Mouse (Mus musculus): ENCODE measurements around the gene Fndc3b. TPM values are rescaled to one million over a fixed set of nuclear protein-coding genes. Genes with fewer than 3 reads are reported as not detected.

Gene Fndc3b
- polyA plus RNA-seq, 1 experiment from 2014 or later = 10.5 TPM

- H3K4me3 ChIP-seq (ENCODE audit: low read depth, low read length) = no peak overlapping the region
- WGBS = 45% methylated on average over 7 of the region's 7 CpGs
- no peaks in the 10 kb centered on the region for H3K36me3 ChIP-seq (replicated peaks; ENCODE audit: control insufficient read depth, insufficient read depth, low read depth, low read length)
- peak; percentile 48 for DNase-seq (ENCODE audit: low spot score)
- no peak overlapping the region for H3K27ac ChIP-seq (replicated peaks; ENCODE audit: low read depth, low read length)
- no peak overlapping the region for H3K9ac ChIP-seq (replicated peaks; ENCODE audit: low read length)
- H3K4me2 ChIP-seq (ENCODE audit: low read depth, low read length) = no peak overlapping the region
- no peaks in the 10 kb centered on the region for H3K4me1 ChIP-seq (ENCODE audit: control insufficient read depth, insufficient read depth, low read length)
- H3K27me3 ChIP-seq (ENCODE audit: control insufficient read depth, insufficient read depth, low read length) = no peaks in the 10 kb centered on the region
- no peak for ATAC-seq (replicated peaks; ENCODE audit: insufficient number of reproducible peaks, low FRiP score, low TSS enrichment, low read depth)
- H3K9me3 ChIP-seq (replicated peaks; ENCODE audit: control insufficient read depth, low read length) = no peaks in the 10 kb centered on the region
These were observed 131.1 kb downstream of the Fndc3b start for GRCm38 (mm10) chr3:27579894-27580613.

GRCm38 (mm10) chr3:27579229-27579628 lies 131.9 kb downstream of the Fndc3b start:
- Histone ChIP-seq H3K27ac (replicated peaks; ENCODE audit: low read depth, low read length) (no peak overlapping the region), H3K4me3 (ENCODE audit: low read depth, low read length) (no peak overlapping the region), H3K9me3 (replicated peaks; ENCODE audit: control insufficient read depth, low read length) (no peaks in the 10 kb centered on the region), H3K4me1 (ENCODE audit: control insufficient read depth, insufficient read depth, low read length) (no peaks in the 10 kb centered on the region), H3K36me3 (replicated peaks; ENCODE audit: control insufficient read depth, insufficient read depth, low read depth, low read length) (no peaks in the 10 kb centered on the region), H3K27me3 (ENCODE audit: control insufficient read depth, insufficient read depth, low read length) (no peaks in the 10 kb centered on the region), H3K4me2 (ENCODE audit: low read depth, low read length) (no peak overlapping the region), H3K9ac (replicated peaks; ENCODE audit: low read length) (no peak overlapping the region)
- no peak for ATAC-seq (replicated peaks; ENCODE audit: insufficient number of reproducible peaks, low FRiP score, low TSS enrichment, low read depth)
- DNase-seq (ENCODE audit: low spot score) = no peak
- WGBS = 60% methylated on average over 8 of the region's 8 CpGs

GRCm38 (mm10) chr3:27577349-27578025 lies 133.6 kb downstream of the Fndc3b start:
- Histone ChIP-seq H3K4me3 (ENCODE audit: low read depth, low read length) (no peak overlapping the region), H3K4me1 (ENCODE audit: control insufficient read depth, insufficient read depth, low read length) (no peaks in the 10 kb centered on the region), H3K36me3 (replicated peaks; ENCODE audit: control insufficient read depth, insufficient read depth, low read depth, low read length) (no peaks in the 10 kb centered on the region), H3K4me2 (ENCODE audit: low read depth, low read length) (no peak overlapping the region), H3K9ac (replicated peaks; ENCODE audit: low read length) (no peak overlapping the region), H3K27ac (replicated peaks; ENCODE audit: low read depth, low read length) (no peak overlapping the region), H3K9me3 (replicated peaks; ENCODE audit: control insufficient read depth, low read length) (no peaks in the 10 kb centered on the region), H3K27me3 (ENCODE audit: control insufficient read depth, insufficient read depth, low read length) (no peaks in the 10 kb centered on the region)
- WGBS = 87% methylated on average over 10 of the region's 10 CpGs
- ATAC-seq (replicated peaks; ENCODE audit: insufficient number of reproducible peaks, low FRiP score, low TSS enrichment, low read depth) = no peak
- DNase-seq (ENCODE audit: low spot score) = no peak

- H3K4me1 ChIP-seq (ENCODE audit: control insufficient read depth, insufficient read depth, low read length) = no peaks in the 10 kb centered on the region
- H3K27me3 ChIP-seq (ENCODE audit: control insufficient read depth, insufficient read depth, low read length) = no peaks in the 10 kb centered on the region
- 79% methylated on average over 9 of the region's 9 CpGs for WGBS
- ATAC-seq (replicated peaks; ENCODE audit: insufficient number of reproducible peaks, low FRiP score, low TSS enrichment, low read depth) (no peak), DNase-seq (ENCODE audit: low spot score) (no peak)
- H3K9ac ChIP-seq (replicated peaks; ENCODE audit: low read length) = no peak overlapping the region
- no peak overlapping the region for H3K4me3 ChIP-seq (ENCODE audit: low read depth, low read length)
- no peak overlapping the region for H3K27ac ChIP-seq (replicated peaks; ENCODE audit: low read depth, low read length)
- H3K9me3 ChIP-seq (replicated peaks; ENCODE audit: control insufficient read depth, low read length) = no peaks in the 10 kb centered on the region
- no peak overlapping the region for H3K4me2 ChIP-seq (ENCODE audit: low read depth, low read length)
- H3K36me3 ChIP-seq (replicated peaks; ENCODE audit: control insufficient read depth, insufficient read depth, low read depth, low read length) = no peaks in the 10 kb centered on the region
These were observed 136.9 kb downstream of the Fndc3b start for GRCm38 (mm10) chr3:27574241-27574640.

GRCm38 (mm10) chr3:27573458-27573857 lies 137.6 kb downstream of the Fndc3b start:
- H3K4me3 ChIP-seq (ENCODE audit: low read depth, low read length) = no peak overlapping the region
- H3K4me2 ChIP-seq (ENCODE audit: low read depth, low read length) = no peak overlapping the region
- no peaks in the 10 kb centered on the region for H3K36me3 ChIP-seq (replicated peaks; ENCODE audit: control insufficient read depth, insufficient read depth, low read depth, low read length)
- no peak for DNase-seq (ENCODE audit: low spot score)
- WGBS = 36% methylated on average over 11 of the region's 11 CpGs
- H3K9me3 ChIP-seq (replicated peaks; ENCODE audit: control insufficient read depth, low read length) = no peaks in the 10 kb centered on the region
- no peak for ATAC-seq (replicated peaks; ENCODE audit: insufficient number of reproducible peaks, low FRiP score, low TSS enrichment, low read depth)
- H3K4me1 ChIP-seq (ENCODE audit: control insufficient read depth, insufficient read depth, low read length) = no peaks in the 10 kb centered on the region
- H3K9ac ChIP-seq (replicated peaks; ENCODE audit: low read length) = no peak overlapping the region
- no peak overlapping the region for H3K27ac ChIP-seq (replicated peaks; ENCODE audit: low read depth, low read length)
- H3K27me3 ChIP-seq (ENCODE audit: control insufficient read depth, insufficient read depth, low read length) = no peaks in the 10 kb centered on the region

GRCm38 (mm10) chr3:27572305-27572704 lies 138.8 kb downstream of the Fndc3b start:
- Histone ChIP-seq H3K4me1 (ENCODE audit: control insufficient read depth, insufficient read depth, low read length) (no peaks in the 10 kb centered on the region), H3K9me3 (replicated peaks; ENCODE audit: control insufficient read depth, low read length) (no peaks in the 10 kb centered on the region)
- peak; percentile 34 for DNase-seq (ENCODE audit: low spot score)

GRCm38 (mm10) chr3:27565314-27565713 lies 145.8 kb downstream of the Fndc3b start:
- Histone ChIP-seq H3K4me1 (ENCODE audit: control insufficient read depth, insufficient read depth, low read length) (no peaks in the 10 kb centered on the region), H3K4me3 (ENCODE audit: low read depth, low read length) (no peak overlapping the region), H3K9ac (replicated peaks; ENCODE audit: low read length) (no peak overlapping the region), H3K4me2 (ENCODE audit: low read depth, low read length) (no peak overlapping the region), H3K36me3 (replicated peaks; ENCODE audit: control insufficient read depth, insufficient read depth, low read depth, low read length) (no peaks in the 10 kb centered on the region), H3K9me3 (replicated peaks; ENCODE audit: control insufficient read depth, low read length) (no peaks in the 10 kb centered on the region), H3K27ac (replicated peaks; ENCODE audit: low read depth, low read length) (no peak overlapping the region), H3K27me3 (ENCODE audit: control insufficient read depth, insufficient read depth, low read length) (no peaks in the 10 kb centered on the region)
- DNase-seq (ENCODE audit: low spot score) = no peak
- 84% methylated on average over 4 of the region's 4 CpGs for WGBS
- no peak for ATAC-seq (replicated peaks; ENCODE audit: insufficient number of reproducible peaks, low FRiP score, low TSS enrichment, low read depth)

More at GRCm38 (mm10) chr3:27572305-27572704, 138.8 kb downstream of the Fndc3b start:
- 53% methylated on average over 6 of the region's 6 CpGs for WGBS
- Histone ChIP-seq H3K27ac (replicated peaks; ENCODE audit: low read depth, low read length) (no peak overlapping the region), H3K4me3 (ENCODE audit: low read depth, low read length) (no peak overlapping the region), H3K27me3 (ENCODE audit: control insufficient read depth, insufficient read depth, low read length) (no peaks in the 10 kb centered on the region), H3K36me3 (replicated peaks; ENCODE audit: control insufficient read depth, insufficient read depth, low read depth, low read length) (no peaks in the 10 kb centered on the region), H3K4me2 (ENCODE audit: low read depth, low read length) (no peak overlapping the region), H3K9ac (replicated peaks; ENCODE audit: low read length) (no peak overlapping the region)
- no peak for ATAC-seq (replicated peaks; ENCODE audit: insufficient number of reproducible peaks, low FRiP score, low TSS enrichment, low read depth)

- Histone ChIP-seq H3K4me2 (ENCODE audit: low read depth, low read length) (no peak overlapping the region), H3K4me3 (ENCODE audit: low read depth, low read length) (no peak overlapping the region), H3K27ac (replicated peaks; ENCODE audit: low read depth, low read length) (no peak overlapping the region), H3K27me3 (ENCODE audit: control insufficient read depth, insufficient read depth, low read length) (no peaks in the 10 kb centered on the region), H3K36me3 (replicated peaks; ENCODE audit: control insufficient read depth, insufficient read depth, low read depth, low read length) (no peaks in the 10 kb centered on the region), H3K4me1 (ENCODE audit: control insufficient read depth, insufficient read depth, low read length) (no peaks in the 10 kb centered on the region), H3K9me3 (replicated peaks; ENCODE audit: control insufficient read depth, low read length) (no peaks in the 10 kb centered on the region), H3K9ac (replicated peaks; ENCODE audit: low read length) (no peak overlapping the region)
- 95% methylated on average over 5 of the region's 5 CpGs for WGBS
- DNase-seq (ENCODE audit: low spot score) = no peak
- no peak for ATAC-seq (replicated peaks; ENCODE audit: insufficient number of reproducible peaks, low FRiP score, low TSS enrichment, low read depth)
These were observed 148.0 kb downstream of the Fndc3b start for GRCm38 (mm10) chr3:27563047-27563624.
